Mouse (Mus musculus) sigmoid colon, adult 10 weeks (tissue): ENCODE results near the gene Rgs10. TPM values are rescaled to one million over a fixed set of nuclear protein-coding genes. Genes with fewer than 3 reads are reported as not detected.

Experiments used
- polyA plus RNA-seq: library from polyadenylated mRNA; stranded (reverse); fragments of 350-450 nt; fragmentation: Illumina TruSeq; extraction: RNeasy Lipid Tissue Mini Kit (QIAGEN cat#74804); gene quantifications from one replicate; pipeline ENCODE4 v1.2.3, GENCODE M21; 2014; ENCODE audit warnings: low read depth, low replicate concordance

Gene Rgs10
- 33.3 TPM for polyA plus RNA-seq

GRCm38 (mm10) chr7:128417930-128418779 lies at the start of gene Rgs10:
Rgs10 (minus strand) TSS chr7:128418758.

GRCm38 (mm10) chr7:128461285-128462215 lies 43.0 kb upstream of the Rgs10 start, which contains the start of gene Tial1:
Tial1 (minus strand) TSS chr7:128461717.

Other genes with a start within 250 kb of the Rgs10 start
- gene Cox6a2, start 212.4 kb downstream of the Rgs10 start, polyA plus RNA-seq, result not detected
- gene Armc5, start 181.4 kb downstream of the Rgs10 start, polyA plus RNA-seq, result 0.22 TPM
- 8.0 TPM for gene 9130023H24Rik, start 180.7 kb downstream of the Rgs10 start, polyA plus RNA-seq
- 12.4 TPM for gene Tgfb1i1, start 171.9 kb downstream of the Rgs10 start, polyA plus RNA-seq
- gene Slc5a2, start 153.1 kb downstream of the Rgs10 start, polyA plus RNA-seq, result not detected
- gene BC017158, start 120.6 kb downstream of the Rgs10 start, polyA plus RNA-seq, result 10.2 TPM
- gene Tial1, start 43.0 kb upstream of the Rgs10 start, polyA plus RNA-seq, result 258 TPM
- gene Bag3, start 104.9 kb upstream of the Rgs10 start, polyA plus RNA-seq, result 16.7 TPM
- 28.9 TPM for gene Inpp5f, start 192.6 kb upstream of the Rgs10 start, polyA plus RNA-seq